Mouse (Mus musculus): ENCODE measurements around the gene Enkur.

Enkur gene

GRCm38 (mm10) chr2:21188610-21189009 is 16.6 kb downstream of the Enkur start:
- no peak for DNase-seq (ENCODE audit: low spot score in 2 of 2)

GRCm38 (mm10) chr2:21187576-21187975 is 17.6 kb downstream of the Enkur start:
- DNase-seq (ENCODE audit: low spot score in 2 of 2): peak; percentile 61 to 62

DNA sequence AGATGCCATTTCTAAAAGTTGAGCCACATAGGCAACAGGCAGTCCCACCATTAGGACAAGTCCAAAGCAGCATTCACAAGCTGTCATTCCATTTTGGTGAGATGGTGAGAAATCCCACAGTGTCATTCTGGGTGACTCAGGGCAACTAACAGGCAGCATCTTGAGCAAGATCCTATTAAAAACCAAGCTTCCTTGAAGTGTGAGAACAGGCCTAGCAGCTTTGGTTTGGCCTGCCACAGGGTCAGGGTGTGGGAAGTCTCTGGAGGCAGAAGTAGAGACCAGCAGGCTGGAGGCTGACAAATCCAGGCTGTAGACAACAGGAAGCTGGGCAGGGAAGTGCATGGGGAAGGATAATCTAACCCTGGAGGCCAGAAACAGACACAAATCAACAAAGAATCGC is 22.4 kb downstream of the Enkur start:
- DNase-seq (ENCODE audit: low spot score in 2 of 2): no peak

GRCm38 (mm10) chr2:21179136-21179535 is 26.0 kb downstream of the Enkur start:
- no peak for DNase-seq (ENCODE audit: low spot score in 2 of 2)

GRCm38 (mm10) chr2:21172797-21173196 is 32.4 kb downstream of the Enkur start:
- no peak for DNase-seq (ENCODE audit: low spot score in 2 of 2)

DNA sequence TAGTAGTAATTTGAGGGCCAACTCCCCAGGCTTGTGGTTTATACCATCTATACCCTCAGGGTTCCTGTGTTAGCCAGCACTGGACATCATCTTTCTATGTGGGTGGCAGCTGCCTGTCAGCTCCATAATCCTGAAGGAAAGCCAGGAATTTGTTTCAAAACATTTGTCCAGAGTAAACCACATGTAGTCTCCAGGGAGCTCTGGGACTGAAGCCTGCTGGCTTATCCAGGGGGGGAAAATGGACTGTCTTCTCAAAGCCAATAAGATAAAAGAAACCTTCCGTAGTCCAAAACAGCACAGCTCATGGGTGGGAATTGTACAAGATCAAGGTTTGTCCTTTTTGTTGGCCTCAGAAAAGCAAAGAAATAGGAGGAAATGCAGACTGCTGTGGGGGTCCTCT is 37.2 kb downstream of the Enkur start:
- no peak for DNase-seq (ENCODE audit: low spot score in 2 of 2)

GRCm38 (mm10) chr2:21164296-21164695 is 40.9 kb downstream of the Enkur start:
- DNase-seq (ENCODE audit: low spot score in 2 of 2): no peak

DNA sequence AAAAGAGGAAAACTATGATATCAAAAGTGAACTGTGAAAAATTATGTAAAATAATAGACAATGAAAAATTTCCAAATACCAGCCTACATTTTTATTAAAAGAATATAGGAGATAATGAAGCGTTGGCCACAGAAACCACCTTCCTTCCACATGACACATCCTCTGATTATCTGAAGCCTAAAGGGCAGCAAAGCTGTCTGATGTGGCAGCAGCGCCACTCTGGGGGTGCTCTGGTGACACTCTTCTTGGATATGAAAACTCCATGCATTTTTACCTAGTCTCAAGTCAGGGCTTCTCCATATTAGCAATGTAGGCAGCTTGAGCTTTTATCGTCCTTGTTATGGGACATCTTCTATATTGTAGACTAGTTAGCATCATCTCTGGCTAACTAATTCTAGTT is 51.7 kb downstream of the Enkur start:
- no peak for DNase-seq (ENCODE audit: low spot score in 2 of 2)

DNA sequence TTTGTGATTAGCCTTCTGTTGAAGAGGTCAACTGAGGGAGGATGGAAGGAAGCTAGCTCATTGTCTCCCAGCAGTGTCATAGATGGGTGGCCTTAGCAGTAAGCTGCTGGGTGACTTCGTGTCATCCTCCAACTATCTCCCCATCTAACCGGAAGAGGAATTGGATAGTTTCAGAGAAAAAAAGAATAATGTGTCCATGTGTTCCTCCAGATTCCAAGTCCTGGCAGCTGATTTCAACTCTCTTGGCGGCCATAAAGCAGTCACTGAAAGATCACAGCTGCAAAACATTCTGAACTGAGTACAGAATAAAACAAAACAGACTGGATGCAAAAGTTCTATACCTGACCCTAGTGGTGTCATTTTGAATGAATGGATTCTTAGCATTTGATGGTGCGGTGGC is 58.0 kb downstream of the Enkur start:
- DNase-seq (ENCODE audit: low spot score in 2 of 2): no peak

GRCm38 (mm10) chr2:21146486-21146885 is 58.7 kb downstream of the Enkur start:
- DNase-seq (ENCODE audit: low spot score in 2 of 2): no peak

GRCm38 (mm10) chr2:21142616-21143015 is 62.5 kb downstream of the Enkur start:
- DNase-seq (ENCODE audit: low spot score in 2 of 2): no peak

GRCm38 (mm10) chr2:21142204-21142580 is 63.0 kb downstream of the Enkur start:
- peak; percentile 11 to 32 for DNase-seq (ENCODE audit: low spot score in 2 of 2)

- DNase-seq (ENCODE audit: low spot score in 2 of 2): peak; percentile 9 to 10
Observed at GRCm38 (mm10) chr2:21141520-21142203, 63.5 kb downstream of the Enkur start.

GRCm38 (mm10) chr2:21141189-21141519 is 64.0 kb downstream of the Enkur start:
- no peak for DNase-seq (ENCODE audit: low spot score in 2 of 2)

Data from frontal cortex, postnatal 25 days (tissue).